Mouse (Mus musculus) cerebellum, adult 2 months (tissue): ENCODE data around the gene Arpin.

Source experiments
- CTCF ChIP-seq: fragments of 200-500 bp; IDR thresholded peaks from 2 replicates; pipeline ENCODE4 v1.5.1; 2011; ENCODE audit warnings: low read depth, mild to moderate bottlenecking, control low read depth, low read length, moderate library complexity, borderline replicate concordance; ENCODE audit not compliant: insufficient read depth
- POLR2A ChIP-seq: fragments of 200-500 bp; IDR thresholded peaks from 2 replicates; pipeline ENCODE4 v1.6.1; 2011; ENCODE audit warnings: low read length, control low read depth, borderline replicate concordance; ENCODE audit not compliant: insufficient read depth

DNA sequence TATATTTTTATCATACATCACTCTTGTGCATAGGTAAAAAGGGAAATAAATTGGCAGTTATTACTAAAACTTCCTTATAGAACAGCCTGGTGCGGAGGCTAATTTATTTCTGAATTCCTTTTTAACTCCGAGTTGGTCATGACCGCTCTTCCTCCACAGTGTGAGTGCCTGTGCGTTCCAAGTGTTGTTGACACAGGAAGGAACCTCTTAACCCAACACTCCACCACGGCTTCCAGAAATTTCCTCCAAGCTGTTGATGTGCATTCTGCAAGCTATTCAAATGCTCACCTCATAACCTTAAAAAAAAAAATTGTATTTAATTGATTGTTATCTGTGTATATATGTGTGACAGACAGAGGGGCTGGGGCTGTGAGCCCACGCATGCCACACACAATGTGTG lies 15.1 kb upstream of the Arpin start:
- TF ChIP-seq POLR2A (no peak), CTCF (no peak)
